Mouse (Mus musculus) midbrain, embryonic 16.5 days (tissue): ENCODE measurements around the gene Nfatc3. TPM values are rescaled to one million over a fixed set of nuclear protein-coding genes. Genes with fewer than 3 reads are reported as not detected.

ENCODE experiments used
- ATAC-seq: fragments of 200-750 bp; cut with Nextera tagmentation; 2 replicates; pipeline ENCODE4 v1.8.0; 2017; ENCODE audit warnings: moderate TSS enrichment
- H3K27ac ChIP-seq: fragments of 300-500 bp; sonication (generic); 2 replicates; pipeline ENCODE4 v1.5.1; 2014; ENCODE audit warnings: mild to moderate bottlenecking, low read length, mixed read lengths
- H3K27me3 ChIP-seq: fragments of 300-500 bp; sonication (generic); 2 replicates; pipeline ENCODE4 v1.6.1; 2014; ENCODE audit warnings: low read depth, low read length, mixed read lengths; ENCODE audit not compliant: control insufficient read depth, insufficient read depth
- H3K36me3 ChIP-seq: fragments of 300-500 bp; sonication (generic); 2 replicates; pipeline ENCODE4 v1.6.1; 2014; ENCODE audit warnings: mild to moderate bottlenecking, low read length, moderate library complexity, mixed read lengths; ENCODE audit not compliant: control insufficient read depth, insufficient read depth
- H3K4me1 ChIP-seq: fragments of 300-500 bp; sonication (generic); 2 replicates; pipeline ENCODE4 v1.6.1; 2014; ENCODE audit warnings: mild to moderate bottlenecking, low read length, mixed read lengths; ENCODE audit not compliant: control insufficient read depth, insufficient read depth
- H3K4me2 ChIP-seq: fragments of 300-500 bp; sonication (generic); 2 replicates; pipeline ENCODE4 v1.6.1; 2014; ENCODE audit warnings: mild to moderate bottlenecking, low read length, mixed read lengths
- H3K4me3 ChIP-seq: fragments of 300-500 bp; sonication (generic); 2 replicates; pipeline ENCODE4 v1.5.1; 2014; ENCODE audit warnings: low read depth, mild to moderate bottlenecking, low read length, moderate library complexity, mixed read lengths
- H3K9ac ChIP-seq: fragments of 300-500 bp; sonication (generic); 2 replicates; pipeline ENCODE4 v1.6.1; 2014; ENCODE audit warnings: low read depth, low read length, mixed read lengths
- H3K9me3 ChIP-seq: fragments of 300-500 bp; sonication (generic); replicated peaks from 2 replicates; pipeline ENCODE4 v1.6.1; 2014; ENCODE audit warnings: mild to moderate bottlenecking, low read length, mixed read lengths; ENCODE audit not compliant: control insufficient read depth, poor library complexity, severe bottlenecking
- WGBS: fragments of 180-500 bp; shearing (Covaris S2); extraction: QIAGEN DNeasy Blood & Tissue Kit; methylation state at CpG from one replicate; pipeline ENCODE4 v1.1.7; 2014; 5-methylcytosine and 5-hydroxymethylcytosine counted together
- polyA plus RNA-seq: library from polyadenylated mRNA; unstranded; fragments of >200 nt; fragmentation: Nextera tagmentation; extraction: Ambion mirVana; gene quantifications from 2 replicates; pipeline ENCODE4 v1.2.1, GENCODE M21; 2015

Nfatc3 gene
- polyA plus RNA-seq, 1 experiment from 2014 or later, result 2.1 TPM

GRCm38 (mm10) chr8:106145331-106145730, 86.7 kb downstream of the Nfatc3 start:
- WGBS, result 89% methylated on average over 2 of the region's 2 CpGs
- H3K9me3 ChIP-seq, result no peaks in the 10 kb centered on the region
- no peak overlapping the region for H3K4me3 ChIP-seq
- ATAC-seq, result no peak
- H3K36me3 ChIP-seq, result no peaks in the 10 kb centered on the region
- H3K4me2 ChIP-seq, result no peak overlapping the region
- H3K27me3 ChIP-seq, result no peaks in the 10 kb centered on the region
- no peak overlapping the region for H3K9ac ChIP-seq
- H3K27ac ChIP-seq, result no peak overlapping the region
- H3K4me1 ChIP-seq, result peaks cover 3% of the 10 kb centered on the region; the same call in 1 of the 2 replicates

DNA sequence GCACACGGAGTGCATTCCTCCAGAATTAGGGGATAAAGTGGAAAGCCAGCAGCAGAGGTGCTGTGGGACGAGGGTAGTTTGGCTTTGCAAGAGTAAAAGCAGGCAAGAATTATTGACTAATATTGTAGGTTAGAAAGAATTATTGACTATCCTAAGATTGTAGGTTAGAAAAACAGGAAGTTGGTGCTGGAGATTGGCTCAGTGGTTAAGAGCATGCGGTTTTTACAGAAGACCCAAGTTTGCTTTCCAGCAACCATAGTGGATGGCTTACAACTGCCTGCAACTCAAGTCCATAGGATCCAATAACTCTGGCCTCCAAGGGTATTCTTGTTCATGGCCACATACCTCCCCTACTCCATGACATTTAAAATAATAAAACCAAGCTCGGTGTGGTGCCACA, 87.4 kb downstream of the Nfatc3 start:
- Histone ChIP-seq H3K9ac (no peak overlapping the region), H3K4me1 (peaks cover 7% of the 10 kb centered on the region), H3K27ac (no peak overlapping the region), H3K27me3 (no peaks in the 10 kb centered on the region), H3K4me2 (no peak overlapping the region), H3K9me3 (no peaks in the 10 kb centered on the region), H3K4me3 (no peak overlapping the region), H3K36me3 (no peaks in the 10 kb centered on the region)
- no peak for ATAC-seq
- 92% methylated on average over 4 of the region's 4 CpGs for WGBS

DNA sequence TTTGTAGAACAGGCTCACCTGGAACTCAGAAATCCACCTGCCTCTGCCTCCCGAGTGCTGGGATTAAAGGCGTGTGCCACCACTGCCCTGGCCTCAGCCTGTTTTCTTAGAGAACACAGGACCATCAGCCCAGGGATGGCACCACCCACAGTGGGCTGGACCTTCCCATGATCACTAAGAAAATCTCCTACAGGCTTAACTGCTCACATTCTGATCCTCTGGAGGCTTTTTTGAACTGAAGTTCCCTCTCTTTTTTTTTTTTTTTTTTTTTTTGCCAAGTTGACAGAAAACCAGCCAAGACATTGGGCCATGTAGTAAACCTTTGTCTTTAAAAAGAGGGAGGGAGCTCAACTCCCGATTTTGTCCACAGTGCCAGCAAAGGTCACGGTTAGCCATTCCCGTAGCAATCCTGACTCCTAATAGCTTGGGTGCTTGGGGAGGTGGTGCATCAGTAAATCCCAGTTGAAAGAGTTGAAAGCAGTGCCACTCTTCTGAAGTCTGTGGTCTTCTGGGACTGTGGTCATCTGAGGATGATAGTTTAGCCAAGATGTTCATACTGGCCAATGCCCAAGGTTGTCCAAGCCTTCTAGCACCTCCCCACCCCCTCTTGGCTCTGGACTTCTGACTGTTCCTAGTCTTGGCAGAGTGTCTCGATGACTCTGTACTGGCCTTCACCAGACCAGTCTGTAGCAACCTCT, 89.4 kb downstream of the Nfatc3 start:
- Histone ChIP-seq H3K9me3 (no peaks in the 10 kb centered on the region), H3K4me2 (no peak overlapping the region), H3K27me3 (no peaks in the 10 kb centered on the region), H3K4me3 (no peak overlapping the region), H3K27ac (no peak overlapping the region), H3K4me1 (peaks cover 19% of the 10 kb centered on the region), H3K9ac (no peak overlapping the region), H3K36me3 (no peaks in the 10 kb centered on the region)
- no peak for ATAC-seq
- 88% methylated on average over 6 of the region's 6 CpGs for WGBS

DNA sequence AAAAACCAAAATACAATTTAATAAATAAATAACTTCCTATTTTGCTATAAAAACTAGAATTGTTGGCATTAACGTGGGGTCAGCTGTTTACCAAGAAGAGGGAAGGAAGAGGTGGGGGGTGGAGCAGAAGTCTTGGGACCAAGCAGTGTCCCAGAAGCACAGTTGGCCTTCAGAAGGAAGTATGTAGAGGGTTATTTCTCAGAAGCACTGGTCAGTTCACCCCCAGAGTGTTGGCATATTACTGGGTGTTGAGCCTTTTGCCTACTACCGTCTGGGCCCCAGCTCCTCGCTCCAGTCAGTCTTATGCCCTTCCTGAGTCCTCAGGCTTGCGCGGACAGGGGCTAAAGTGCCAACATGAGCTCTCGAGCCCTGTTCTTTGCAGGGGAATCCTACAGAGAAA, 90.4 kb downstream of the Nfatc3 start:
- peaks cover 19% of the 10 kb centered on the region for H3K4me1 ChIP-seq
- H3K27me3 ChIP-seq, result no peaks in the 10 kb centered on the region
- H3K4me3 ChIP-seq, result no peak overlapping the region
- H3K4me2 ChIP-seq, result no peak overlapping the region
- no peaks in the 10 kb centered on the region for H3K36me3 ChIP-seq
- no peak overlapping the region for H3K9ac ChIP-seq
- 94% methylated on average over 6 of the region's 6 CpGs for WGBS
- H3K9me3 ChIP-seq, result no peaks in the 10 kb centered on the region
- no peak for ATAC-seq
- no peak overlapping the region for H3K27ac ChIP-seq

GRCm38 (mm10) chr8:106149801-106150652, 91.4 kb downstream of the Nfatc3 start, which contains the start of gene Pla2g15:
Gene Pla2g15 (plus strand): TSS chr8:106150399.
- H3K9ac ChIP-seq, result peak within 1 kb of the TSS; percentile 89
- H3K4me1 ChIP-seq, result peaks cover 19% of the 10 kb centered on the region
- H3K36me3 ChIP-seq, result no peaks in the 10 kb centered on the region
- H3K9me3 ChIP-seq, result no peaks in the 10 kb centered on the region
- H3K27ac ChIP-seq, result peak within 1 kb of the TSS; percentile 51
- peak within 1 kb of the TSS; percentile 86 for H3K4me2 ChIP-seq
- WGBS, result 2% methylated on average over 38 of the region's 38 CpGs
- H3K27me3 ChIP-seq, result no peaks in the 10 kb centered on the region
- peak within 1 kb of the TSS; percentile 87 for H3K4me3 ChIP-seq
- ATAC-seq, result peak; percentile 99

DNA sequence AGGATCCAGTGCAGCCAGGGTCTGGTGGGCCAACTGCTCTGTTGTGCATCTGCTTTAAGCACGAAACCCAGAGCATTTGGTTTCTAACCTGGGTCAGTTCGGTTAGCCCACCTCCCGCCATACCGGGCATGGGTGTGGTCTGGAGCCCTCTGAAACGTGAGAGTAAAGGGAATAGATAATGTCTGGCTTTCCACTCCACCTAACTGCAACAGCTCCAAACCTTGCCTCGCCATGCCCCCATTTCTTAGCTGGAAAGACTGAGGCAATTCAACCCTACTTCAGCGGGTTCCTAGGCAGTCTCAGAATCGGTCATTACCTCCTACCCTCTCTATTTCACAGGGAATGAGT, 92.0 kb downstream of the Nfatc3 start:
- ATAC-seq, result peak; percentile 23

DNA sequence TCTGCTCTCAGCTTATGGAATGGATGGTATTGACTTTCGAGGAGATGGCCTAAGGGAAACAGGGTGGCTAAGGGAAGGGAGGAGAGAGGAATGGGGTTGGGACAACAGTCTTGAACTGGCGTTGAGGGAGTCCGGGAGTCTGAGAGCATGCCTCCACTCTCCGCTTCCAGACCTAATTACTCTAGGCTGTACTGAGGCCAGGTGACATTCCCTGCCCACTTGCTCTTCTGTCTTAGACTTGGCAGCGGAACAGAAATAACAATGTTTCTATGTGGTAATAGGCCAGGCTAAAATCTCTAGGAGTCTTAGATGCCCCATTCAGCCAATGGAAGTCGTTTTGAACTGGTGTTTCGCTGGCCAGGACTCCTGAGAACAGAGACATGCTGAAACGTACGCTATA, 92.4 kb downstream of the Nfatc3 start:
- H3K9me3 ChIP-seq, result no peaks in the 10 kb centered on the region
- H3K27ac ChIP-seq, result no peak overlapping the region
- ATAC-seq, result peak; percentile 36; the same call in 1 of the 2 replicates
- H3K27me3 ChIP-seq, result no peaks in the 10 kb centered on the region
- H3K36me3 ChIP-seq, result no peaks in the 10 kb centered on the region
- peak overlapping the region; percentile 87 for H3K4me3 ChIP-seq
- H3K4me1 ChIP-seq, result peaks cover 19% of the 10 kb centered on the region
- 90% methylated on average over 9 of the region's 9 CpGs for WGBS
- H3K4me2 ChIP-seq, result peak overlapping the region; percentile 86
- H3K9ac ChIP-seq, result peak overlapping the region; percentile 89

More for the DNA sequence above, 92.0 kb downstream of the Nfatc3 start:
- Histone ChIP-seq H3K9me3 (no peaks in the 10 kb centered on the region), H3K4me2 (peak overlapping the region; percentile 86), H3K4me3 (peak overlapping the region; percentile 87), H3K9ac (peak overlapping the region; percentile 89), H3K36me3 (no peaks in the 10 kb centered on the region), H3K27ac (peak overlapping the region; percentile 51), H3K27me3 (no peaks in the 10 kb centered on the region), H3K4me1 (peaks cover 19% of the 10 kb centered on the region)
- WGBS, result 19% methylated on average over 8 of the region's 8 CpGs

- H3K9me3 ChIP-seq, result no peaks in the 10 kb centered on the region
- no peak overlapping the region for H3K9ac ChIP-seq
- H3K27ac ChIP-seq, result no peak overlapping the region
- WGBS, result 85% methylated on average over 4 of the region's 4 CpGs
- no peak for ATAC-seq
- H3K27me3 ChIP-seq, result no peaks in the 10 kb centered on the region
- no peaks in the 10 kb centered on the region for H3K36me3 ChIP-seq
- no peak overlapping the region for H3K4me2 ChIP-seq
- H3K4me3 ChIP-seq, result no peak overlapping the region
- H3K4me1 ChIP-seq, result peaks cover 19% of the 10 kb centered on the region
Measured at GRCm38 (mm10) chr8:106152876-106153275, 94.2 kb downstream of the Nfatc3 start.

- 100% methylated on average over 1 of the region's 1 CpGs for WGBS
- H3K36me3 ChIP-seq, result peaks cover 19% of the 10 kb centered on the region
Measured at GRCm38 (mm10) chr8:106157419-106157818, 98.8 kb downstream of the Nfatc3 start.

More at GRCm38 (mm10) chr8:106157419-106157818, 98.8 kb downstream of the Nfatc3 start:
- no peak overlapping the region for H3K4me3 ChIP-seq
- H3K9me3 ChIP-seq, result no peaks in the 10 kb centered on the region
- no peak for ATAC-seq
- H3K27ac ChIP-seq, result no peak overlapping the region
- H3K4me1 ChIP-seq, result no peaks in the 10 kb centered on the region
- no peak overlapping the region for H3K9ac ChIP-seq
- no peak overlapping the region for H3K4me2 ChIP-seq
- H3K27me3 ChIP-seq, result no peaks in the 10 kb centered on the region
